Mouse (Mus musculus) left cerebral cortex, adult 18-20 months (tissue): Measurements from ENCODE around the gene Bace2. TPM values are rescaled to one million over a fixed set of nuclear protein-coding genes. Genes with fewer than 3 reads are reported as not detected.

Experiments
- DNase-seq, 2 experiments: peaks; one replicate each; pipeline ENCODE4 v3.0.0; 2021 to 2022; ENCODE audit warnings: low spot score in 2 of 2, mixed read lengths in 1 of 2
- long read RNA-seq, 2 experiments: library from polyadenylated mRNA; stranded (forward); transcript quantifications; one replicate each; pipeline ENCODE4 v2.0.0; 2021
- total RNA-seq, 2 experiments: library from RNA; stranded (reverse); gene quantifications; 2 replicates each; pipeline ENCODE4 v1.2.3; 2021

Bace2 gene
- 1 to 10 TPM; 4.9 to 6.0 TPM for total RNA-seq
- long read RNA-seq, experiment 1, full-length matches to known transcripts = 6 of 8 reads
- long read RNA-seq, experiment 1, partial matches to known transcripts = 0 of 8 reads
- long read RNA-seq, experiment 1, other reads (novel, unspliced or antisense) = 2 of 8 reads
- long read RNA-seq, experiment 2, full-length matches to known transcripts = 1 of 3 reads
- long read RNA-seq, experiment 2, partial matches to known transcripts = 0 of 3 reads
- long read RNA-seq, experiment 2, other reads (novel, unspliced or antisense) = 2 of 3 reads

GRCm38 (mm10) chr16:97356499-97357187 is at the start of gene Bace2:
TSS of gene Bace2 (plus strand) at chr16:97356742.
- peak; percentile 30 to 42 for DNase-seq

GRCm38 (mm10) chr16:97307594-97307993 is 48.9 kb upstream of the Bace2 start:
- no peak for DNase-seq

GRCm38 (mm10) chr16:97309796-97310569 is 46.6 kb upstream of the Bace2 start:
- no peak for DNase-seq

- no peak for DNase-seq
Observed at GRCm38 (mm10) chr16:97310570-97310846, 46.0 kb upstream of the Bace2 start.

GRCm38 (mm10) chr16:97312960-97313686 is 43.4 kb upstream of the Bace2 start:
- DNase-seq = peak; percentile 78 to 91

GRCm38 (mm10) chr16:97321576-97321975 is 35.0 kb upstream of the Bace2 start:
- DNase-seq = no peak

GRCm38 (mm10) chr16:97322604-97323003 is 33.9 kb upstream of the Bace2 start:
- no peak for DNase-seq

GRCm38 (mm10) chr16:97325975-97326374 is 30.6 kb upstream of the Bace2 start:
- DNase-seq = peak; percentile 65 to 66

GRCm38 (mm10) chr16:97328602-97329001 is 27.9 kb upstream of the Bace2 start:
- no peak for DNase-seq

- DNase-seq = no peak
Observed at GRCm38 (mm10) chr16:97353013-97353412, 3.5 kb upstream of the Bace2 start.

- no peak for DNase-seq
Observed at GRCm38 (mm10) chr16:97354632-97355031, 1.9 kb upstream of the Bace2 start.

- peak; percentile 13 to 19 for DNase-seq
Observed at GRCm38 (mm10) chr16:97357188-97357821, 763 bp downstream of the Bace2 start.

GRCm38 (mm10) chr16:97362231-97362888 is 5.8 kb downstream of the Bace2 start:
- DNase-seq = no peak

- no peak for DNase-seq
Observed at GRCm38 (mm10) chr16:97366141-97366540, 9.6 kb downstream of the Bace2 start.

GRCm38 (mm10) chr16:97370258-97370657 is 13.7 kb downstream of the Bace2 start:
- DNase-seq = no peak

- no peak for DNase-seq
Observed at GRCm38 (mm10) chr16:97387955-97388354, 31.4 kb downstream of the Bace2 start.

GRCm38 (mm10) chr16:97391289-97391688 is 34.7 kb downstream of the Bace2 start:
- no peak for DNase-seq

GRCm38 (mm10) chr16:97391701-97392384 is 35.3 kb downstream of the Bace2 start:
- DNase-seq = no peak

GRCm38 (mm10) chr16:97396436-97396835 is 39.9 kb downstream of the Bace2 start:
- DNase-seq = peak; percentile 23 to 29
